Mouse (Mus musculus) lung, postnatal 10 days (tissue): ENCODE measurements around the gene Rpl3.
A peak's percentile ranks its signal among the peaks of the same experiment; 100 is the strongest.

ENCODE experiments used
- DNase-seq: peaks from one replicate; pipeline ENCODE4 v3.0.0; 2021

Rpl3 gene

DNA sequence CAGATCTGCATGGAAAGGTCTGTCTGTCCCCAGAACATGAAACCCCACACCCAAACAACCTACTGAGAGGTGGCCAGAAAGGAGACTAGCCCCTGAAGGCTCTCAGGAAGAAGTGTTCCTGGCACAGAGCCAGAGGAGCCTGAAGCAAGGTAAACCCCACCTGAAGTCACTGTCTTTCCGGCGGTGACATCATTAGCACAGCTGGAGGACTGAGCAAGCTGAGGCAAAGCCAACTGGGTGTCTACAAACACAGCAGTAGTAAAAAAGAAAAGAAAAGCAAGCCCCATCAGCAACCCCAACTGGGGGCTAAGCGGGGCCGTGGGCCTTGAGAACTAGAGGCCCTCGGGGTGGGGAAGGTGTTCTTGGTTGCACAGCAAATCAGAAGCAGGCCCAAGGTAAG lies 26.7 kb downstream of the Rpl3 start:
- no peak for DNase-seq

GRCm38 (mm10) chr15:80062821-80063220 lies 28.8 kb downstream of the Rpl3 start:
- DNase-seq, result no peak

DNA sequence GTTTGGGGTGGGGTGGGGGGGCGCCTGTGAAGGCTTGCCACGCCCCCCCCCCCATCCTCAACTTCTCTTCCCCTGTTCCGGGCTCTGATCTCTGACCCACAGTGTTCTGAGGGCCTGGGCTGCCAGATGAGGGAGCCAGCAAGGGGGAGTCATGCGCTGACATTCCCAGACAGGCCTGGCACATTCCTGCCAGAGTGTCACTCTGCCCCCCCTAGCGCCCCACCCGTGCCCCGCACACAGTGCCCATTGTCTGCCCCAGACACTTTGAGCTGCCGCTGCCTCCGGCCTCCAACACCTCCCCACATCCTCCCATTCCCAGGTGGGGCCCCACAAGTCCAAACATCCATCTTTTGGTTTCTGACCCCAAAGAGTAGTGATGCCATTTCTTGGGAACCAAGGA lies 29.3 kb downstream of the Rpl3 start:
- DNase-seq, result no peak

GRCm38 (mm10) chr15:80061071-80061550 lies 30.6 kb downstream of the Rpl3 start:
- no peak for DNase-seq

DNA sequence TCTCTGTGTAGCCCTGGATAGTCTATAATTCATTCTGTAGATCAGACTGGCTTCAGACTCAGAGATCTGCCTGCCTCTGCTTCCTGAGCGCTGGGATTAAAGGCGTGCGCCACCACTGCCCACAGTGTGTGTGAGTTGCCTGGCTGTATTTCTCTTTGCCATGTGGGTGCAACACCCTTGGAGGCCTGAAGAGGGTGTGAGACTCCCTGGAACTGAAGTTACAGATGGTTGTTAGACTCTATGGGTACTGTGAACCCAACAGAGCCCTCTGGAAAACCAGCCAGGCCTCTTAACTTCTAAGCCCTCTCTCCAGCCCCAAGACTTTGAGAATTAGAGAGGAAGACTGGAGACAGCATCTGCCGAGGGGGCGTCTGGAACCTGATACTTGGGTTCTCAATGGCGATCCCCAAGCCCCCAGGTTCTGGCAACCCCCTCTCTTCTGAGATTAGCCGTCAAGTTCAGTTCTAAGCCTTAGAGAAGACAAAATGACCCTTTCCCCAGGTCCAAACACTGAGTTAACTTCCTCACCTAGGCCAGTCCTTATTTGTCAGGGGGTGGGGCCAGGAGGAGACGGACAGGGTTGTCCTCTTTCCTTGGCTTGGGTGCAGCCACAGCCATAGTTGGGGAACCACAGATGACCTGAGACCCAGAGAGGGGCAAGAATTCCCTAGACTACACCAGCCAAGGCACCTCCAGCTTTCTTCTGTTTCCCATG lies 31.2 kb downstream of the Rpl3 start:
- no peak for DNase-seq

- no peak for DNase-seq
Measured at GRCm38 (mm10) chr15:80059606-80060005, 32.1 kb downstream of the Rpl3 start.

DNA sequence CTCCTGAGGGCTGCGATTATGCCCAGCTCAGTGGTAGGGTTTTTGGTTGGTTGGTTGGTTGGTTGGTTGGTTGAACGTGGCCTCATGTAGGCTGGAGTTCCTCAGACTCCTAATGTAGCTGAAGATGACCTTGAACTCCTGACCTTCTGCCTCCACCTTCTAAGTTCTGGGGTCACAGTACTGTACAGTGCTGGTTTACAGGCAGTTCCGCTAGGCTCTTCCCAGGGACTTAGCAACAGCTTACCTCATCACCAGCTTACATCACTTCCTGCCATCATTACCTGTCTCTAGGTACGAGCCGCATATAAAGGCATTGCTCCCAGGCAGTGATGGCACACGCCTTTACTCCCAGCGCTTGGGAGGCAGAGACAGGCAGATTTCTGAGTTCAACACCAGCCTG lies 33.5 kb downstream of the Rpl3 start:
- no peak for DNase-seq

DNA sequence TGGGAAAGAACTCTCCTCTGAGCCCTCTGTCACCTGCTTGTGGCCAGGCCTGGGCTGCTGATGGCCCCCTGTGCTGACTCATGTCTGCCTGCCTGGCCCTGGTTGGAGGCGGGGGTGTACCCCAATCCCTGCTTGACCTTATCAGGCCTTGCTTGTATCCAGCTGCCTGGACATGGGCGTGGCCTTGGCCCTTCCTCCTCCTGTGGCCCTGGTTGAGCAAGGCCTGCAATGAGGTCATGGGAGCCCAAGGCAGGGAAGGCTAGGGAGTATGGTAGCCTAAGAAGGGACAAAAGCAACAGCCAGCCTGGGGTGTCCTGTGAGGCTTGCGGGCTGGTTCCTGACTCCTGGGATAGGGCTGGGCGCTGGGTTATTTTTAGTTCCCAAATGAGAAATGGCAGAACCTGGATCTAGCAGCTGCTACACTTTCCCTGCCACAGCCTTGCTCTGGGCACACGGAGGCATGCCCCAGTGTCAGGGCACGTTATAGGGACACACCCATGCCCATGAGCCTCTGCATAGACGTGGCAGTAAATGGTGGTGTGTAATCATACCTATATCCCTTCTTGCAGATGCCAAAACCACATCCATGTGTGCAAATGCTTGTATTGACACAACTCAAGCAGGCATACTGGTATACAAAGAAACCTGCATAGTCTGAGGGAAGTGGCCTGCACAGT lies 37.5 kb downstream of the Rpl3 start:
- peak; percentile 73 for DNase-seq

- peak; percentile 74 for DNase-seq
Measured at GRCm38 (mm10) chr15:80053381-80054033, 38.2 kb downstream of the Rpl3 start.

DNA sequence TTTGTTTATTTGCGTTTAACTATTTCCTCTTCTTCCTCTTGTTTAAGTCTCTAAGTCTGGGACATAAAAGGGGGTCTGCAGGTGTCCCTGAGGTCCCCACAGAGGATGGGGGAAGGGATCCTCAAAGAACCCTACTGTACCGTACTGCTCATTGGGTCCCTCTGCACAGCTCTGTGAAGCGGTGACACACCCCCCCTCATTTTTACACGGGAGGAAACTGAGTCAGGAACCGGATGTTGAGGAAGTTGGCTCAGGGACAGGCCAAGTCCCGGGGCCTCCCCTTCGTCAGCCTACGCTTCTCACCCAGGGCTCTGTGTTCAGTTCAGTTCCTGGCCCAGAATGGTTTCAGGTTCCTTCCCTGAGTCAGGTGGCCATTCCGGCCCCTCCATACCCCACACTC lies 39.9 kb downstream of the Rpl3 start:
- no peak for DNase-seq

DNA sequence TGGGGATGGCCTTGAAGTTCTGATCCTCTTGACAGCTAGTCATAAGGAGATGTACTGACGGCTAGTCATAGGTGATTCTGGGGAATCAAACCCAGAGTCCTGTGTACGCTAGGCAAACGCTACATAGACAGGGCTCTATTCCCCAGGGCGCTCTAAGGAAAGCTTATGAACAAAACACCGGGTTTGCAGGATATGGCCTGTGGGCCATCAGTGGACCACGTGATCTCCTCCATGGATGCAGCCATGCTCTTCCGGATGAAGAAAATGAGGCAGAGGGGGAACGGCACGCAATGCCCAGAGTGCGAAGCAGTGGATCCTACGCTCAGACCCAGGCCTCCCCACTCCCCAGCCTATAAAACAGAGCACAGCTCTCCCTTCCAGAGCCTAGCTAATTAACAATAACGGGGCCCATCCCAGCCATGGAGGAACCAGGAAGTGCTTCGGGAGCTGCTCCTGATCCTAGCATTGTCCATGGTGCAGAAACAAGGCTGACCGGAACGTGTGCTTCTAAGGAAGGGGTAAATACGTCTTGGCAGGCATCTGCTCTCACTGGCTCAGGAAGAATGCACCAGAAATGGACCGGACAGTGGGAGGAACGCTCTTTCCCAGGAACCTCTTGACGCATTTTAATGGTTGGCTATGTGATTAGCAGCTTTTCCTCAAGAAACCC lies 40.4 kb downstream of the Rpl3 start:
- peak; percentile 61 for DNase-seq

DNA sequence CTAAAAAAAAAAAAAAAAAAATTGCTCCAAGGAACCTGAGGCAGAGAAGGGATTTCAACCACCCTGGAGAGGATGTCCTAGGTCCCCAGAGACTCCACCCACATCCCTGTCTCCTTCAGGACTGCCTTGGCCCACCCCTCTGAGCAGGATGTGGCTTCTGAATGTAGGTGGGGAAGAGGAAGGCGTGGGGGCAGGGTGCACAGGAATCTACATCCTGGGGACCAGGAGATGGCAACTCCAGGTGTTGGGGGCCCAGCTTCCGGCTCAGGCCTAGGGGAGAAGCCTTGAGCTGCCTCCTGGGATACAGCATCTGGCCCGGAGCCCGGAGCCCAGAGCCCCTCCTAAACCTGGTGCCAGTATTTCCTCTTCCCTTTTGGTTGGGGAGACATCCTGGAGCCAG lies 41.6 kb downstream of the Rpl3 start:
- peak; percentile 68 for DNase-seq

GRCm38 (mm10) chr15:80047973-80048372 lies 43.7 kb downstream of the Rpl3 start:
- DNase-seq, result no peak

DNA sequence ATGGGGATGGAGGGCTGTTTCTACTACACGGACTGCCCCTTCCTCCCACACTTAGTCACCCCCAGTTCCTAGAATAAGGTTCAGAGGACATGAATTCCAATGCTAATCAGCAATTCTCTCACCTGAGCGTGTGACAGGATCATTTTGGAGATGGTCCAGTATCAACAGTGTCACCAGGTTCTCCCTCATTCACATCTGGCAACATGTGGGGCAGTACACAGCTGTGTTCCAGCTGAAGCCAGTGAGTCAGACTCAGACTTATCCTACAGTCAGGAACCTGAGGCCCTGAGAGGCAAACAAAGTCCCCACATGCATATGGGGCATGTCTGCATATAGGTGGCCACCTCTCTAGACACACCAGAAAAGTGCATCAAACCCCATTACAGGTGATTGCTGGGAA lies 44.4 kb downstream of the Rpl3 start:
- no peak for DNase-seq

DNA sequence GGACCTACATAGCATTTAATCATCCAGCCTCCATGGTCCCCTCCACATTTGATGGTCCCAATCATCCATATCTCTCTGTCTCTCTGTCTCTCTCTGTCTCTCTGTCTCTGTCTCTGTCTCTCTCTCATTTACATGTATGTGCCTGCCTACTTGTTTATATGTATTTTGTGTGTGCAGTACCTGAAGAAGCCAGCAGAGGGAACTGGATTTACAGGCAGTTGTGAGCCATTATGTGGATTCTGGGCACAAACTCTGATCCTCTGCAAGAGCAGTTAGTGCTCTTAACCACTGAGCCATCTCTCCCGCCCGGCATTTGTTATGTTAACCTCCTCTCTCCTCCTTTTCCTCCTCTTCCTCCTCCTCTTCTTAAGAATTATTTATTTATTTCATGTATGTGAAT lies 45.9 kb downstream of the Rpl3 start:
- DNase-seq, result no peak

GRCm38 (mm10) chr15:80044249-80044648 lies 47.4 kb downstream of the Rpl3 start:
- DNase-seq, result no peak

GRCm38 (mm10) chr15:80042152-80042551 lies 49.5 kb downstream of the Rpl3 start:
- DNase-seq, result no peak

GRCm38 (mm10) chr15:80038110-80038391 lies 53.6 kb downstream of the Rpl3 start:
- no peak for DNase-seq

- DNase-seq, result no peak
Measured at GRCm38 (mm10) chr15:80037255-80038109, 54.2 kb downstream of the Rpl3 start.

DNA sequence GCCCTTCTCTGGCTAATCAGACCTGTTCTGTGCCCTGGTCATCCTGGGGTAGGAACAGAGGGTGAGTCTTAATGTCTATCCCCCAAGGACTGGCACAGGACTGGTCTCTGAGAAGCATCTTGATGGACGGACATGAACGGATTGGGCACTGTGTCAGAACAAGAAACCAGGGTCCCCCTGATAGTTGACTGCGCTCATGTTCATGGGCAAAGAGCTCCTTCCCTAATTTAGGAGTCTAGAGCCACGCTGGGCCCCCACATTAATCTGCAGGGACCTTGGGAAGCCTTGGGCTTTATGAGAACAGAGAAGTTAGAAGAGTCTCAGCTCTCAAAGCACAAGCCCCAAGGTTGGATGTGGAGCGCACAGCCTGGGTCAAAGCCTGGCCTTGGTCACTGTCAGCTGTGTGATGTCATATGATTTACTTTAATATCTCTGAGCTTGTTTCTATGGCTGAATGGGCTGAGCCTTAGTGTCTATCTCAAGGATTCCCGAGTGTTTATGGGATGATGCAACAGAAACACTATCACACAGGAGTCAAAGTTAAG lies 56.3 kb downstream of the Rpl3 start:
- no peak for DNase-seq

- no peak for DNase-seq
Measured at GRCm38 (mm10) chr15:80034913-80035312, 56.8 kb downstream of the Rpl3 start.

DNA sequence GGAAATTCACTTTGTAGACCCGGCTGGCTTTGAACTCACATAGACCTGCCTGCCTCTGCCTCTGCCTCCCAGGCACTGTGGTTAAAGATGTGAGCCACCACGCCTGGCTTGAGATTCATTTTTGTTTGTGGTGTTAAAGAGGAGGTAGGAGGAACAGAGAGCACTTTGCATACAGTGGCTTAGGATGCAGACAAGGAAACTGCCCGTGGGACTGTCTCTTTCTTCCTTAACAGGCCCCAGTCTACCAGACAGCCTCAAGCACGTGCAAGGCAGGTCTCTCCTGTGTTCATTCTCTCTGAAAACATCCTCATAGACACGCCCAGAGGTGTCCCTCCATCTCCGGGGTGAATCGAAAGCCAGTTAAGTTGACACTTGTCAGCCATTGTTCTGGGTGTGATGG lies 57.3 kb downstream of the Rpl3 start:
- no peak for DNase-seq

DNA sequence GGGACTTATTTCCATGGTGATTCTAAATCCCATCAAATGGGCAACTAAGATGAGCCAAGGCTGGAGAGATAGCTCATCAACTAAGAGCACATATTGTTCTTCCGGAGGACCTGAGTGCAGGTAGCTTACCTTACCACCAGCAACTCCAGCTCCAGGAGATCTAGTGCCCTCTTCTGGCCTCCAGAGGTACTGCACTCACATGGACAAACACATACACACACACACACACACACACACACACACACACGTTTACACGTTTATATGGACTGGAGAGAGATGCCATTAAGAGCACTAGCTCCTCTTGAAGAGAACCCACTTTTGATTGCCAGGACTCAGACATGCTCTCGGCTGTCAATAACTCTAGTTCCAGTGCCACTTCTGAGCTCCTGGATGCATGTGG lies 60.5 kb downstream of the Rpl3 start:
- no peak for DNase-seq
